Mouse (Mus musculus) liver, postnatal 0 days (tissue): Measurements from ENCODE around the gene Cyp2f2.

Source experiments
- CTCF ChIP-seq: sonication (generic); IDR thresholded peaks from 2 replicates; pipeline ENCODE4 v1.5.1; 2016; ENCODE audit warnings: antibody characterized with exemption, low read depth
- EP300 ChIP-seq: IDR thresholded peaks from 2 replicates; pipeline ENCODE4 v1.6.1; 2016; ENCODE audit warnings: antibody characterized with exemption, low read depth, mild to moderate bottlenecking

- no peak for TF ChIP-seq CTCF
- TF ChIP-seq EP300, result no peak
These were observed 48.7 kb downstream of the Cyp2f2 start for GRCm38 (mm10) chr7:27168371-27168770.
